Mouse (Mus musculus) ES-Bruce4 (cell line): ENCODE measurements around the gene Gm43720. TPM values are rescaled to one million over a fixed set of nuclear protein-coding genes. Genes with fewer than 3 reads are reported as not detected.

Source experiments
- H3K27ac ChIP-seq: 2 replicates; pipeline ENCODE4 v1.5.1; 2012; ENCODE audit warnings: low read length, inconsistent platforms; ENCODE audit not compliant: insufficient read depth
- H3K27me3 ChIP-seq: 2 replicates; pipeline ENCODE4 v1.6.1; 2012; ENCODE audit warnings: mild to moderate bottlenecking, low read length, inconsistent platforms; ENCODE audit not compliant: control insufficient read depth, poor library complexity, insufficient read depth, severe bottlenecking
- H3K36me3 ChIP-seq: 2 replicates; pipeline ENCODE4 v1.6.1; 2012; ENCODE audit warnings: inconsistent platforms, mild to moderate bottlenecking, low read length, moderate library complexity; ENCODE audit not compliant: control insufficient read depth, poor library complexity, insufficient read depth, severe bottlenecking
- H3K4me1 ChIP-seq: one replicate; pipeline ENCODE4 v1.8.1; 2011; ENCODE audit warnings: low read length; ENCODE audit not compliant: control insufficient read depth, insufficient read depth
- H3K4me3 ChIP-seq: 2 replicates; pipeline ENCODE4 v1.5.1; 2011; ENCODE audit warnings: low read depth, mild to moderate bottlenecking, low read length
- H3K9ac ChIP-seq: 2 replicates; pipeline ENCODE4 v1.6.1; 2012; ENCODE audit warnings: low read depth, mild to moderate bottlenecking, inconsistent platforms; ENCODE audit not compliant: poor library complexity, severe bottlenecking
- H3K9me3 ChIP-seq: replicated peaks from 2 replicates; pipeline ENCODE4 v1.6.1; 2012; ENCODE audit warnings: mild to moderate bottlenecking, low read length, inconsistent platforms; ENCODE audit not compliant: control insufficient read depth, poor library complexity, insufficient read depth, severe bottlenecking
- CTCF ChIP-seq: IDR thresholded peaks from one replicate; pipeline ENCODE4 v1.8.1; 2011; ENCODE audit warnings: low read depth, low read length
- EP300 ChIP-seq: IDR thresholded peaks from 2 replicates; pipeline ENCODE4 v1.6.1; 2011; ENCODE audit warnings: low read depth, low read length; ENCODE audit not compliant: insufficient read depth
- POLR2A ChIP-seq: IDR thresholded peaks from one replicate; pipeline ENCODE4 v1.8.1; 2011; ENCODE audit warnings: low read length; ENCODE audit not compliant: insufficient read depth
- polyA plus RNA-seq: library from polyadenylated mRNA; stranded (reverse); fragments of >200 nt; gene quantifications from 2 replicates; pipeline ENCODE4 v1.2.4, GENCODE M21; 2011; ENCODE audit warnings: low read depth; ENCODE audit not compliant: missing spikeins, insufficient read depth, insufficient read length

The Gm43720 gene
- polyA plus RNA-seq, 1 experiment = not detected

DNA sequence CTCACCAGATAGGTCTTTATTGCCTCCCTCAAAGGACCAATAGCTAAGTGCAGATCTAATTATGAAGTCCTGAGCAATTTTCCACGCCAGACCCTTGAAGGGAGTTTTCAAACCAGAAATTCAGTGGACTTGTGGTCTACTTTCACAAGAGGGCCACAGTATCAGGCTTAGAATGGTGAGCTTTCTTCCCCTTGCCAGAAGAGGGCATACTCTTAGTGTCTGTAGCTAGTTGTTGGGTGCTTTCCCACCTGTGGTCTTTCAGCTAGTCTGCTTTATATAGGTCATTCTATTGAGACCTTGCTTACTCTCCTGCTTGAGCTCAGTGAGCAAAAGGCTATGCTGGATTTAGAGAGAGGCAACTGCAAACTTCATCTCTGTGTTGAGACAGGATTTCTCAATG, 3.8 kb upstream of the Gm43720 start:
- no peak overlapping the region for H3K27ac ChIP-seq
- no peak for TF ChIP-seq CTCF
- no peak for TF ChIP-seq EP300
- no peak for TF ChIP-seq POLR2A
- H3K4me1 ChIP-seq = no peaks in the 10 kb centered on the region
- no peak overlapping the region for H3K9ac ChIP-seq
- H3K36me3 ChIP-seq = no peaks in the 10 kb centered on the region
- H3K27me3 ChIP-seq = peaks cover 3% of the 10 kb centered on the region
- no peaks in the 10 kb centered on the region for H3K9me3 ChIP-seq
- no peak overlapping the region for H3K4me3 ChIP-seq

DNA sequence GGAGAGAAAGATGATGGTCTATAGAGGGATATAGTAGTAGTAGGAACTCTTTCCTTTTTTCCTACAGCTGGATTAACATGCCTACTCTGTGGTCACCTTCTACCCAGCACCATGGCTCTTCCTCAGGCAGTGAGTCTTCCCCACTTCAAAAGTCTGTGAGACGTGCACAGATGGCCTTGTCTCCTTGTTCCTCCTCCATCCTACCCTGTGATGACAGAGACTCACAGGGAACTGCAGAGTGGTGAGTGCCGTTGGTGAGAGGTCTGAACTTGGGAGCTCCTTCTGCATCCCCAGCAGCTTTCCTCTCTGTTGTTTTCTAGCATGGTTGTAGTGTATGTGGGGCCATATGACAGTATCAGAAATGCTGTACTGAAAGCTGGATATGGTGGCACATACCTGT, 2.0 kb upstream of the Gm43720 start:
- no peak for TF ChIP-seq EP300
- Histone ChIP-seq H3K4me3 (no peak overlapping the region), H3K9ac (no peak overlapping the region), H3K36me3 (no peaks in the 10 kb centered on the region), H3K4me1 (no peaks in the 10 kb centered on the region), H3K27ac (no peak overlapping the region), H3K27me3 (peaks cover 3% of the 10 kb centered on the region), H3K9me3 (no peaks in the 10 kb centered on the region)

DNA sequence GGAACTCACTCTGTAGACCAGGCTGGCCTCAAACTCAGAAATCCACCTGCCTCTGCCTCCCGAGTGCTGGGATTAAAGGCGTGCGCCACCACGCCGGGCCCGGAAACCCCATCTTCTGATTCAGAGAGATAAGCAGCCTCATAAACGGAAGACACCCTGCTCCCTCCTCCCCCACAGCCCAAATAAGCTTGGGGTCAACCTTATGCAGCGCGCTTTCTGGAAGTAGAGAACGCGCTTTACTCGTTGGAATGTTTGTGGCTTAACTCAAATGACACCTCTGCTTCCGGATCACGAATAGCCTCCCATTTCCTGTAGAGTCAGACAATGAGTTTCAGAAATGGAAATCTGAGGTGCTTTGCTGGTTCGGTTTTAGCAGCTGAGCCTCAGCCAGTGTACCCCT, 1.1 kb upstream of the Gm43720 start:
- no peak for TF ChIP-seq CTCF
- no peak for TF ChIP-seq POLR2A
- no peak for TF ChIP-seq EP300

DNA sequence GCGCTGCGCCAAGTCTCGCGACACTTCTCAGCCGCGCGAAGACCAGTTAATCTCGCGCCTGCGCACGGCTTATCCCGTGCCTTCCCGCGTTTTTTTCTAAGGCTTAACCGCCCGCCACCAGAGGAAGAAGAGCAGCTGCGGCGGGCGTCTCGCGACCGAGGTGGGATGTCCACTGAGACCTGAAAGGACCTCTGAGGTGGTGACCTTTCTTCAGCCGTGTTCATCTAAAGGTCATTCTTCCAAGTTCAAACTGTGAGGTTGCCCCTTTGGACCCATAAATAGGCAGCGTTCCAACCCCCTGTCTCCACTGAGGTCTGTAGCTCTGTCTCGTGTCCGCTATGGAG, 639 bp upstream of the Gm43720 start:
- H3K9ac ChIP-seq = no peak overlapping the region

More for the DNA sequence above, 1.1 kb upstream of the Gm43720 start:
- Histone ChIP-seq H3K9ac (no peak overlapping the region), H3K4me1 (no peaks in the 10 kb centered on the region), H3K4me3 (peak overlapping the region; percentile 24; the same call in 1 of the 2 replicates), H3K27ac (no peak overlapping the region), H3K36me3 (no peaks in the 10 kb centered on the region), H3K9me3 (no peaks in the 10 kb centered on the region), H3K27me3 (peaks cover 3% of the 10 kb centered on the region)

DNA sequence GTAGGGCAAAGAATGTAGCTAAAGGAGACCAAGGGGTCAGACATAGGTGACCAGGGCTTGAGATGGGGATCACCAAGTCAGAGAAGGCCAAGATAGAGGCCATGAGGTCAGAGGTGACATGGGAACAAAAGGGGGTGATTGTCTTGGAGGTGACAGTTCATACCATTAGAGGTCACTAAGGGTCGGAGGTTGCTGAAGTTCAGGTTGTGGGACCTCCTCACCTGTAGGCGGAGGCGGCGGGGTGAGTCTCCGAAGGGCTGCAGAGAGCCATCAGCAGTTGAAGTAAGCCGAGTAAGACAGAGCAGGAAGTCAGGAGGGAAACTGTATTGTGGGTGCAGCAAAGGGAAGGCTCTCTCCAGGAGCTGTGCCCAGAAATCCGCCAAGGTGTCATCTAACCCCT, 1.8 kb downstream of the Gm43720 start:
- Histone ChIP-seq H3K9ac (no peak overlapping the region), H3K27ac (no peak overlapping the region), H3K4me3 (no peak overlapping the region), H3K9me3 (no peaks in the 10 kb centered on the region), H3K36me3 (no peaks in the 10 kb centered on the region), H3K27me3 (peaks cover 3% of the 10 kb centered on the region), H3K4me1 (no peaks in the 10 kb centered on the region)
- TF ChIP-seq CTCF = no peak
- no peak for TF ChIP-seq EP300
- TF ChIP-seq POLR2A = no peak

More for the DNA sequence above, 639 bp upstream of the Gm43720 start:
- H3K9me3 ChIP-seq = no peaks in the 10 kb centered on the region
- peak overlapping the region; percentile 3 for H3K4me3 ChIP-seq
- H3K4me1 ChIP-seq = no peaks in the 10 kb centered on the region
- H3K36me3 ChIP-seq = no peaks in the 10 kb centered on the region
- no peak overlapping the region for H3K27ac ChIP-seq
- H3K27me3 ChIP-seq = peaks cover 3% of the 10 kb centered on the region
- TF ChIP-seq EP300 (no peak), CTCF (no peak), POLR2A (no peak)

DNA sequence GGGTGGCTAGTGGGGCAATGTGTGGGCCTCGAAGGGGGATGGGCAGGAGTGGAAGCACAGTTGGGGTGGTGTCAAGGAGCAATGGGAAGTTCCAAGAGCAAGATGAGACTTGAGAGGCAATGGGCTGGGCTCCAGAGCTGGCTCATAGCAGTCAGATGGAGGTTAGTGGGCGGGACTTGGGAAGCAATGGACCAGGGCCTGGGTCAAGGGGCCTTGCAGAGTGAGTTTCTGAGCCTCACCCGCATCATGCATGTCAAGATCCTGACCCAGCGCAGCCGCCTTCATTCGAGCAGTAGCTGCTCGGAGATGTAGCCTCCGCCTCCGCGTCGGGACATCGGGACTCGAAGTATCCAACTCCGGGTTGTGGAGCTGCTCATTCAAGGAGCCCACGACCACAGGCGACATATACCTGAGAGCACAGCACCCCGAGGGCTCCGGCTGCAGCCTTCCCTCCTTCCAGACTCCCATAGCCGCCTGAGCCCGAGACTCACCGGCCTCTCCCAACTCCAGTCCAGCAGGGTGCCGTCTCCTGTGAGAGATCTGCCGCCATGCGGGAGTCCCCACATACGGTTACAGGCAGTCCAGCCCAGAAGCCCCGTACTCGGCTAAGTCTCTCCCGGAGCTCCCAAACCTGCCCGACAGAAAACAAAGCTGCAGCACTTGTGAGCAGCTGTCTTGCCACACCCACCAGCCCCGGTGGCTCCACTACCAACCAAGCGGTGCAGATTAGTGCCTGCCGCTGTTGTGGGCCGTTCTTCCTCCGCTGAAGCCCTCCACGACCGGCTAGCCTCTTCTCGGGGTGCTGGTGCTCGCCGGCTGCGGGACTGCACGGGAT, 4.3 kb downstream of the Gm43720 start:
- Histone ChIP-seq H3K27me3 (no peaks in the 10 kb centered on the region), H3K4me1 (no peaks in the 10 kb centered on the region), H3K4me3 (peak overlapping the region; percentile 19; the same call in 1 of the 2 replicates), H3K36me3 (no peaks in the 10 kb centered on the region), H3K27ac (no peak overlapping the region), H3K9ac (no peak overlapping the region), H3K9me3 (no peaks in the 10 kb centered on the region)
- no peak for TF ChIP-seq EP300
- TF ChIP-seq POLR2A = no peak
- no peak for TF ChIP-seq CTCF
